Mouse (Mus musculus) testis, adult 2 months (tissue): ENCODE measurements around the gene Zbp1.

ENCODE experiments used
- CTCF ChIP-seq: fragments of 200-500 bp; IDR thresholded peaks from 2 replicates; pipeline ENCODE4 v1.5.1; 2012; ENCODE audit warnings: low read depth, mild to moderate bottlenecking, inconsistent platforms, low read length, moderate library complexity; ENCODE audit not compliant: control insufficient read depth, insufficient read depth, insufficient replicate concordance
- POLR2A ChIP-seq: fragments of 200-500 bp; IDR thresholded peaks from 2 replicates; pipeline ENCODE4 v1.6.1; 2012; ENCODE audit warnings: low read depth, mild to moderate bottlenecking, inconsistent platforms, low read length, moderate library complexity; ENCODE audit not compliant: control insufficient read depth

- TF ChIP-seq CTCF: no peak
- TF ChIP-seq POLR2A: no peak
Observed at GRCm38 (mm10) chr2:173174569-173174968, 44.2 kb downstream of the Zbp1 start.
